Mouse (Mus musculus) CH12.LX (cell line): Measurements from ENCODE around the gene Acsbg2. TPM values are rescaled to one million over a fixed set of nuclear protein-coding genes. Genes with fewer than 3 reads are reported as not detected.

Source experiments
- DNase-seq: peaks from one replicate; pipeline ENCODE4 v3.0.0-alpha.2; 2013; ENCODE audit errors: extremely low read depth
- H3K27ac ChIP-seq: 2 replicates; pipeline ENCODE4 v1.5.1; 2012; ENCODE audit warnings: low read depth, mild to moderate bottlenecking, control low read depth, moderate library complexity; ENCODE audit not compliant: insufficient read depth
- H3K27me3 ChIP-seq: replicated peaks from 2 replicates; pipeline ENCODE3; 2012; ENCODE audit warnings: inconsistent platforms
- H3K36me3 ChIP-seq, 2 experiments: replicated peaks in 1 of 2; 2 replicates each; pipeline versions ENCODE3 to v1.6.1; 2012; ENCODE audit warnings: inconsistent platforms in 1 of 2, low read length in 1 of 2, mild to moderate bottlenecking in 1 of 2, mixed read lengths in 1 of 2, moderate library complexity in 1 of 2; ENCODE audit not compliant: control insufficient read depth in 1 of 2, insufficient read depth in 1 of 2
- H3K4me1 ChIP-seq, 2 experiments: 2 replicates each; pipeline ENCODE4 v1.6.1; 2012; ENCODE audit warnings: inconsistent platforms in 1 of 2, moderate library complexity in 1 of 2; ENCODE audit not compliant: insufficient read depth in 2 of 2, control insufficient read depth in 1 of 2
- H3K4me2 ChIP-seq: 2 replicates; pipeline ENCODE4 v1.6.1; 2012; ENCODE audit warnings: low read depth, mild to moderate bottlenecking, control low read depth; ENCODE audit not compliant: poor library complexity, insufficient read depth, severe bottlenecking
- H3K4me3 ChIP-seq, 3 experiments: fragments of 150-350 bp in 1 of 3; sonication (generic) in 1 of 3; replicated peaks in 1 of 3; 2 replicates each; pipeline versions ENCODE3 to v1.5.1; 2011 to 2012; ENCODE audit warnings: low read depth in 2 of 3, low read length in 2 of 3, mild to moderate bottlenecking in 2 of 3, moderate library complexity in 2 of 3, control low read depth in 1 of 3, improper control_type of control experiment in 1 of 3, inconsistent platforms in 1 of 3, mixed read lengths in 1 of 3; ENCODE audit not compliant: poor library complexity in 1 of 3
- H3K79me2 ChIP-seq: replicated peaks from 2 replicates; pipeline ENCODE4 v1.6.1; 2012; ENCODE audit warnings: mild to moderate bottlenecking, moderate library complexity; ENCODE audit not compliant: control insufficient read depth, poor library complexity, insufficient read depth, severe bottlenecking; ENCODE audit errors: extremely low read depth
- H3K9ac ChIP-seq: 2 replicates; pipeline ENCODE4 v1.6.1; 2012; ENCODE audit warnings: low read depth, mild to moderate bottlenecking, control low read depth, moderate library complexity; ENCODE audit not compliant: insufficient read depth
- H3K9me3 ChIP-seq: replicated peaks from 2 replicates; pipeline ENCODE3; 2012; ENCODE audit warnings: low read length, inconsistent platforms, mixed read lengths
- BHLHE40 ChIP-seq: IDR thresholded peaks from 2 replicates; pipeline ENCODE4 v1.6.1; 2011; ENCODE audit warnings: mild to moderate bottlenecking, low read depth, low read length, improper control_type of control experiment
- CHD1 ChIP-seq: IDR thresholded peaks from 2 replicates; pipeline ENCODE4 v1.6.1; 2012; ENCODE audit warnings: low read depth, low read length, improper control_type of control experiment, inconsistent platforms
- CHD2 ChIP-seq: IDR thresholded peaks from 2 replicates; pipeline ENCODE4 v1.6.1; 2011; ENCODE audit warnings: low read length, improper control_type of control experiment
- CTCF ChIP-seq, 2 experiments: IDR thresholded peaks in 1 of 2; conservative IDR thresholded peaks in 1 of 2; 2 replicates each; pipeline ENCODE4 v1.5.1; 2011 to 2012; ENCODE audit warnings: low read depth in 2 of 2, low read length in 2 of 2, improper control_type of control experiment in 1 of 2, inconsistent platforms in 1 of 2, mild to moderate bottlenecking in 1 of 2, moderate library complexity in 1 of 2
- E2F4 ChIP-seq: IDR thresholded peaks from 2 replicates; pipeline ENCODE4 v1.6.1; 2011; ENCODE audit warnings: low read depth, low read length, improper control_type of control experiment; ENCODE audit not compliant: insufficient replicate concordance
- ELF1 ChIP-seq: IDR thresholded peaks from 2 replicates; pipeline ENCODE4 v1.6.1; 2014; ENCODE audit warnings: low read depth, mild to moderate bottlenecking, inconsistent platforms, low read length, improper control_type of control experiment
- ETS1 ChIP-seq: conservative IDR thresholded peaks from 2 replicates; pipeline ENCODE4 v1.6.1; 2012; ENCODE audit warnings: low read depth, mild to moderate bottlenecking, inconsistent platforms, low read length, improper control_type of control experiment, moderate library complexity
- GABPA ChIP-seq: IDR thresholded peaks from 2 replicates; pipeline ENCODE4 v1.6.1; 2012; ENCODE audit warnings: low read depth, low read length, improper control_type of control experiment, inconsistent platforms; ENCODE audit not compliant: insufficient replicate concordance
- HCFC1 ChIP-seq: IDR thresholded peaks from 2 replicates; pipeline ENCODE4 v1.6.1; 2012; ENCODE audit warnings: low read depth, mild to moderate bottlenecking, inconsistent platforms, low read length, improper control_type of control experiment
- IRF4 ChIP-seq: IDR thresholded peaks from 2 replicates; pipeline ENCODE4 v1.6.1; 2014; ENCODE audit warnings: low read depth, mild to moderate bottlenecking, inconsistent platforms, low read length, improper control_type of control experiment
- JUN ChIP-seq: IDR thresholded peaks from 2 replicates; pipeline ENCODE4 v1.6.1; 2011; ENCODE audit warnings: low read depth, mild to moderate bottlenecking, low read length, improper control_type of control experiment, moderate library complexity; ENCODE audit not compliant: insufficient read depth
- MAFK ChIP-seq: IDR thresholded peaks from 2 replicates; pipeline ENCODE4 v1.6.1; 2011; ENCODE audit warnings: low read length, improper control_type of control experiment; ENCODE audit not compliant: insufficient replicate concordance
- MAX ChIP-seq: IDR thresholded peaks from 2 replicates; pipeline ENCODE4 v1.6.1; 2011; ENCODE audit warnings: low read length, improper control_type of control experiment
- MEF2A ChIP-seq: IDR thresholded peaks from 2 replicates; pipeline ENCODE4 v1.6.1; 2014; ENCODE audit warnings: low read depth, mild to moderate bottlenecking, inconsistent platforms, low read length, improper control_type of control experiment, borderline replicate concordance
- MXI1 ChIP-seq: IDR thresholded peaks from 2 replicates; pipeline ENCODE4 v1.6.1; 2011; ENCODE audit warnings: mild to moderate bottlenecking, low read depth, low read length, improper control_type of control experiment
- NELFE ChIP-seq: IDR thresholded peaks from 2 replicates; pipeline ENCODE4 v1.6.1; 2011; ENCODE audit warnings: low read depth, low read length, improper control_type of control experiment
- NRF1 ChIP-seq: IDR thresholded peaks from 2 replicates; pipeline ENCODE4 v1.6.1; 2014; ENCODE audit warnings: low read depth, mild to moderate bottlenecking, inconsistent platforms, low read length, improper control_type of control experiment, moderate library complexity
- PAX5 ChIP-seq: IDR thresholded peaks from 2 replicates; pipeline ENCODE4 v1.6.1; 2012; ENCODE audit warnings: low read length, inconsistent platforms, mixed read lengths
- POLR2AphosphoS2 ChIP-seq: IDR thresholded peaks from 2 replicates; pipeline ENCODE4 v1.6.1; 2011; ENCODE audit warnings: low read depth, low read length, improper control_type of control experiment
- SMC3 ChIP-seq: IDR thresholded peaks from 2 replicates; pipeline ENCODE4 v1.6.1; 2011; ENCODE audit warnings: low read depth, low read length, improper control_type of control experiment
- TBP ChIP-seq: conservative IDR thresholded peaks from 2 replicates; pipeline ENCODE4 v1.6.1; 2011; ENCODE audit warnings: low read depth, low read length, improper control_type of control experiment
- TCF12 ChIP-seq: IDR thresholded peaks from 2 replicates; pipeline ENCODE4 v1.6.1; 2014; ENCODE audit warnings: low read depth, mild to moderate bottlenecking, inconsistent platforms, low read length, improper control_type of control experiment
- USF1 ChIP-seq: IDR thresholded peaks from 2 replicates; pipeline ENCODE4 v1.6.1; 2014; ENCODE audit warnings: low read depth, mild to moderate bottlenecking, inconsistent platforms, low read length, improper control_type of control experiment
- USF2 ChIP-seq: conservative IDR thresholded peaks from 2 replicates; pipeline ENCODE4 v1.6.1; 2011; ENCODE audit warnings: low read depth, low read length, improper control_type of control experiment
- ZC3H11A ChIP-seq: IDR thresholded peaks from 2 replicates; pipeline ENCODE4 v1.6.1; 2012; ENCODE audit warnings: low read depth, mild to moderate bottlenecking, inconsistent platforms, low read length, improper control_type of control experiment
- ZKSCAN1 ChIP-seq: IDR thresholded peaks from 2 replicates; pipeline ENCODE4 v1.6.1; 2012; ENCODE audit warnings: low read depth, inconsistent platforms, low read length, improper control_type of control experiment, borderline replicate concordance
- dilution Hi-C: fragments of 300-500 bp; cut with MboI; formaldehyde crosslinking; loops from 2 replicates; pipeline ENCODE4 v1.14.3; 2020; ENCODE audit warnings: low sequenced_read_pairs; ENCODE audit not compliant: extremely low pct_unique_long_range_greater_than_20kb, extremely low pct_ligation_motif_present
- in situ Hi-C: fragments of 300-500 bp; cut with MboI; formaldehyde crosslinking; loops from 3 replicates; pipeline ENCODE4 v1.14.3; 2019; ENCODE audit warnings: low sequenced_read_pairs, low pct_ligation_motif_present, low pct_unique_long_range_greater_than_20kb, mixed read lengths
- polyA plus RNA-seq: library from polyadenylated mRNA; unstranded; fragments of >175 nt; gene quantifications from 2 replicates; pipeline ENCODE4 v1.2.1, GENCODE M21; 2012; ENCODE audit warnings: low read depth; ENCODE audit not compliant: insufficient read length
- total RNA-seq, 2 experiments: library from RNA; depleted of rRNA; stranded (reverse); fragments of 300-350 nt in 1 of 2; fragments of >200 nt in 1 of 2; gene quantifications; 2 replicates each; pipeline ENCODE4 v1.2.3; 2012 to 2014

The Acsbg2 gene
- total RNA-seq (2012; rRNA removed) (not detected in 2 replicates), total RNA-seq (2014; rRNA removed) (not detected in 2 replicates), polyA plus RNA-seq (not detected in 2 replicates)

- peaks cover 1% of the 10 kb centered on the region for H3K27me3 ChIP-seq
- H3K4me3 ChIP-seq = no peak within 1 kb of the TSS
- no peaks in the 10 kb centered on the region for H3K79me2 ChIP-seq
- 0 out of 4 replicates have a peak, but pooled peaks cover 2 to 3% of the 10 kb centered on the region in 2 experiments for H3K4me1 ChIP-seq
- H3K9ac ChIP-seq = no peak within 1 kb of the TSS
- no peaks in the 10 kb centered on the region for H3K9me3 ChIP-seq
- in situ Hi-C loops = no loop called here
- no peak within 1 kb of the TSS for H3K27ac ChIP-seq
- no peaks in the 10 kb centered on the region for H3K36me3 ChIP-seq
- TF ChIP-seq USF1 (no peak), GABPA (no peak), MAFK (no peak), TBP (no peak), SMC3 (no peak), ETS1 (no peak), USF2 (no peak), PAX5 (no peak), E2F4 (no peak), CHD1 (no peak), CHD2 (no peak), ZC3H11A (no peak), MXI1 (no peak), NRF1 (no peak), IRF4 (no peak)
- H3K4me2 ChIP-seq = no peak within 1 kb of the TSS
- no peak for DNase-seq
- dilution Hi-C loops = no loop called here
Observed at GRCm38 (mm10) chr17:56874237-56874636, at the start of gene Acsbg2. Acsbg2 (minus strand) TSS chr17:56874447.

GRCm38 (mm10) chr17:56919725-56920124 is 45.5 kb upstream of the Acsbg2 start:
- Histone ChIP-seq H3K4me1 (no peaks in the 10 kb centered on the region), H3K79me2 (no peaks in the 10 kb centered on the region), H3K36me3 (peaks cover 61 to 82% of the 10 kb centered on the region in 2 experiments), H3K4me3 (no peak overlapping the region), H3K27me3 (no peaks in the 10 kb centered on the region), H3K27ac (no peak overlapping the region), H3K9me3 (no peaks in the 10 kb centered on the region), H3K4me2 (no peak overlapping the region), H3K9ac (no peak overlapping the region)
- no peak for TF ChIP-seq MAX
- TF ChIP-seq ELF1 = no peak
- no peak for TF ChIP-seq SMC3
- no peak for TF ChIP-seq NELFE
- TF ChIP-seq TCF12 = no peak
- TF ChIP-seq MEF2A = no peak
- TF ChIP-seq HCFC1 = no peak
- no peak for TF ChIP-seq CTCF (conservative IDR thresholded peaks at IDR 0.05 in 1 of 2, IDR thresholded peaks at IDR 0.05 in 1 of 2; ENCODE audit: low read depth in 2 of 2, low read length in 2 of 2)
- no peak for TF ChIP-seq ZKSCAN1
- no peak for TF ChIP-seq USF1
- no peak for TF ChIP-seq POLR2AphosphoS2
- TF ChIP-seq BHLHE40 = no peak
- no peak for TF ChIP-seq JUN
- in situ Hi-C loops = no loop called here
- dilution Hi-C loops = no loop called here
- no peak for DNase-seq
